Mouse (Mus musculus): ENCODE measurements at regions not wholly inside any gene's neighbourhood (a gene's known extent, or its start where the extent isn't known, plus 50 kb on each side); places are given as distances from the start of the nearest gene placed in this dataset.
"Not testable (repeated sequence)": the region's sequence is repeated elsewhere in the genome, so short reads cannot be mapped to it uniquely, and the experiment has no call there.

DNA sequence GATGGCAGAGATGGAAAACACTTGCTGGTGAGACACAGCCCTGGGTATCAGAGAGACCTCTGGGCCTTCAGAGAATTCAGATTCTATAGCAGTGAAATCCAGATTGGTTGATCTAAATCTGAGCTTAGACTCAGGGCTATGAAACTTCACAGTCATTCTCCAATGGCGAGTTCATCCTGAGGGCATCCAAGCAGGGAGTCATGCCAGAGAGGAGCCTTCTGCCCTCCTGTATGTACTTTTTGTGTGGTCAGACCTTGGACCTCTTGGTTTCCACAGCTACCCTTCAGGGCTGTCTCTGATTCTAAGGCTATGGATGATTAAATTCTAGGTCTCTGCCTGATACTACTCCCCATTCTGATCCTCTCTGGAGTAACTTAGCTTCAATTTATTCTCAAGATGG, 122.0 kb upstream of the Mettl15 start:
- DNase-seq, result no peak

DNA sequence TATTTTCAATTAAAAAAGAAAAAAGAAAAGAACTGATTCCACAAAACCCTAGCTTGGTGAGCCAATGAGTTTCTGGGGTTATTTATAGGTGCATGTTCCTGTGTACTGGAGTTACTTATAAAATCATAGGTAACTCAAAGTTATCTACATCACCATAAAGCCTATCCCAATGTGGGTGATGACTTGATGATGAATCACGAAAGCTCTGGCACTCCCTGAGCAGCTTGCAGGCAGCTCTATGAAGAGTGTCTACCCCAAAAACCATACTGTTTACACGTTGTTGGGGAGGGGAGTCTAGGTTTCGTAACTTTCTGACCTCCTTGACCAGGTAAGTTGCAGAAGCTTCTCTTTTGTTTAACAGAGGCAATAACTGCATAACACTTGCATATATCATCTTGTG, 123.7 kb upstream of the Mettl15 start:
- no peak for DNase-seq

GRCm38 (mm10) chr2:109406591-109407079, 126.1 kb upstream of the Mettl15 start:
- DNase-seq, result no peak

DNA sequence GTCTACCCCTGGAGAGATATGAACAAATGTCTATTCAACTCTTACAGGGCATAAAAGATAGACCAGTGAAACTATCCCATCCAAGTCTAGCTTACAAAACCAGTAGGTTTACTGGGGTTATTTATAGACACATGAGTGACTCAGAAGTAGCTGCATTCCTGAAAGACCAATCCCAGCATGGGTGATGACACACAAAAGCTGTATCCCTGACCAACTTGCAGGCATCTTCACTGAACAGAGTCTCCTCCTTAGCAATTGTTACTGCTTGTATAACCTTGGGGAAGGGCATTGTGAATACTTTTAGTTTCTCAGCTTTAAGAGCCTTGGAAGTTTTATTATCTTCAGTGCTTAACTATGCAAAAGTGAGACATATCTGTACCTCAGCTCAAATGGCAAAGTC, 139.6 kb upstream of the Mettl15 start:
- DNase-seq, result no peak

DNA sequence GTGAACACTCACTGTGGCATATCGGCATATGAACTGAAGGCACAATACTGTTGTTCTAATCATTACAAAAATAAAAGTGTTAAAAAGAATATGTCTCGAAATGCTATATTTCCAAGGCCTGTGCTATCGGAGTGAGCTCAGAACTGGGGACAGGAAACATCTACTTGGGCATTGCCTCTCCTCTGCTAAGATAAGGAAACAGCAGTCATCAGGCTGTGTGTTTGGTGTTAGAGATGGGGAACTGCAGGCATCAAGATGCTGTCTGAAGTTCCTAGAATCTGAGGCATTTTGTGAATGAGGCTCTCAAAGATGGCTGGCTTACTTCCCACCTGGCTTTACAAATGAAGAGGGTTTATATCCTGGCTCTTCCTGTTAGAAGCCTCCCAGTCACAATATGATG, 150.6 kb upstream of the Mettl15 start:
- DNase-seq, result no peak

DNA sequence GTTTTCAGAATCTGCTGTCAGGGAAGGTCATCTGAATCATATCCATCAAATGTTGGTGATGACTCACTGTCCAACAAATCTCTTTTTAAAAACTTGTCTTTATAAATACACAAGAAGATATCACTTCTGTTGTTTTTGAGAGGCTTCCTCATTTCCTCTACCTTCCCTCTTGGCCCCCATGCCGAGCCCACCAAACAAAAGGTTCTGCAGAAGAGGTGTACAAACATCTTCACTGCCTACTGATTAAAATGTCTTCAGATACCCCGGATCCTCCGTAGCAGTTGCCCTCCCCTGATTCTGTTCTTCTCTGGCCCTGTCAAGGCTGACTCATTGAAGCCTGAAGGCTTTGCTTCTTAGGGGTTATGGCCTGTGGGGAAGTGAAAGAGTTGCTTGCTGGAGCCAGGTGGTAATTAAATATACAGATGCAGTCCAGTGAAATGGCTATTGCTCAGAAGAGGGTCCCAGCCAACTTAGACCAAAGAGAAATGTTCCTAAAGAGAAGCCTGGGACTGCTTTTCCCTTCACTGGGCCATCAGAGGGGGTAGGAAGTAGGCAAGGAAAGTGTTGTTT, 162.1 kb upstream of the Mettl15 start:
- no peak for DNase-seq

DNA sequence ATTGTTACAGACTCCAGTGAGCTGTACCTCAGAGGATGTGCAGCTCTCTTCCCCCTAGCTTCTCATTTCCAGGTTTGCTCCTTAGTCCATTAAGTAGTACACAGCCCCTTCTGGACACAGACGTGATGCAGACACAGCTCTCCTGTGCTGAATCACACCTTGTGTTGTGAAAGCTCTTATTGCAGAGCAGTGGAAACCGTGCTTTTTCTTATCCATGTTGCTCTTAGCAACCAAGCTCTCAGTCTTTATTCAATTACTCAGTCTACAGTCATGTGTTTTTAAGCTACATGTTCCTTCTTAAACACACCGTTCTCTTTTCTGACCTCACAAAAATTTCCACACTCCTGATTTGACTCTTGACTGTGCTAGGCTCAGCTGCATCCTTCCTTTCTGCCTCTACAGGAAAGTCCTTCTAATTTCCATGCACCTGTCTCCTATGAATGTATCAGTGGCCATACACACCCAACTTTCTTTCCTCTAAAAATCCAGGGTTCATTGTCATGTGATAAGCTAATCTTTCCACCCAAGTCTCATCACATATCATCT, 163.0 kb upstream of the Mettl15 start:
- no peak for DNase-seq

DNA sequence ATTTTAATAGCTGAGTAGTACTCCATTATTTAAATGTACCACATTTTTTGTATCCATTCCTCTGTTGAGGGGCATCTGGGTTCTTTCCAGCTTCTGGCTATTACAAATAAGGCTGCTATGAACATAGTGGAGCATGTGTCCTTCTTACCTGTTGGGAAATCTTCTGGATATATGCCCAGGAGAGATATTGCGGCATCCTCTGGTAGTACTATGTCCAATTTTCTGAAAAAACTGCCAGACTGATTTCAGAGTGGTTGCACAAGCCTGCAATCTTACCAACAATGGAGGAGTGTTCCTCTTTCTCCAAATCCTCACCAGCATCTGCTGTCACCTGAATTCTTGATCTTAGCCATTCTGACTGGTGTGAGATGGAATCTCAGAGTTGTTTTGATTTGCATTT, 181.7 kb upstream of the Mettl15 start:
- DNase-seq, result not testable (repeated sequence)

DNA sequence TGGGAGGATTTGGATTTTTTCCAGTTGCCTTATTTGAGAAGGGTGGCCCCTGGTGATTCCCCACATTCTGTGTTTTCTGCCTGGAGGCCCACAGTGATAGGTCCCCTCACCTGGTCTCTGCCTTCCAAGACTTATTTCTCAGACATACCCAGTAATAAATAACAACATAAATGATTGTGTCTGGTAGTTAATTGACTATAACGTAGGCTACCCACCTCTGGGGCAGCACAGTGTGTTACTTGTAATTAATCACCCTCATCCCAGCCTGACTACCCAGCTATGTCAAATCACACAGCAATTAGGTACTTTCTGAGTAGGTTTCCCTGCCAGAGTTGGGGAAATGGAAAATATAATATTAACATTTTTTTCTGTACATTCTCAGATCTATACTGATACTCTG, 190.2 kb upstream of the Bdnf start:
- no peak for DNase-seq

- no peak for DNase-seq
These were observed 186.9 kb upstream of the Bdnf start for GRCm38 (mm10) chr2:109487591-109487990.

DNA sequence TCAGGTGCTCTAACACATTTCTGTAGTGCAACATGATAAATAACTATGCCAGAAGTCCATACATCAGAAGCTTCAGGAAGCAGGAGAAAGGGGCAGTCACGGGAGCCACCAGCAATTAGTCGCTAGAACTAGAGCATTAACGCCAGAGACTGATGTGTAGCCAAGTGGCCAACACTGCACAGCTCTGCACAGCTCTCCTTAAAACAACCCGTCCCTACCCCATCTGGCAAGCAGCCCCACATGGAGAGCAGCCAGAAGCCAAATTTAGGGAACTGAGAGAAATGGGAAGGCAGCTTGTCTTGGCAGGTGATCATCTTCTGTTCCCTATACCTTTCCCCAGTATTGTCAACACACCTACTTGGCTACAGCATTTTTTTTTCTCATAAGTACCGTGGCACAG, 172.3 kb upstream of the Bdnf start:
- peak; percentile 13 for DNase-seq

- no peak for DNase-seq
These were observed 169.6 kb upstream of the Bdnf start for GRCm38 (mm10) chr2:109504906-109505305.

- DNase-seq, result no peak
These were observed 164.2 kb upstream of the Bdnf start for GRCm38 (mm10) chr2:109510070-109510979.

DNA sequence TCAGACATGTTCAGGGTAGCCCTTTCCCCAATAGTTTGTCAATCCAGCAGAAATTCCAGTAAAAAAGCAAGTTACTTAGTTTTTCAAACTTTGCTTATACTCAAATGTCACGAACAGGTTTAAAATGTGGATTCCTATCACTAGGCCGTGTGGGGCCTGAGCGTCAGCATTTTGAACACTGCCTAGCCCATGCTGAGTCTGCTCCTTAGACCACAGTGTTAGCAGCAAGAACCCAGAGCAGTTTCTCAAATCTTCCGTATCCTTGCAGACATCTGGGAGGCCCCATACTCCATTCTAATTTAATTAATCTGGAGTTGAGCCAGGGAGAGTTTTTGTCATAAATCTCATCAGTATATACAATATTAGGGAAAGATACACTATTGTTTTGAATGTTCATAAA, 163.4 kb upstream of the Bdnf start:
- no peak for DNase-seq

DNA sequence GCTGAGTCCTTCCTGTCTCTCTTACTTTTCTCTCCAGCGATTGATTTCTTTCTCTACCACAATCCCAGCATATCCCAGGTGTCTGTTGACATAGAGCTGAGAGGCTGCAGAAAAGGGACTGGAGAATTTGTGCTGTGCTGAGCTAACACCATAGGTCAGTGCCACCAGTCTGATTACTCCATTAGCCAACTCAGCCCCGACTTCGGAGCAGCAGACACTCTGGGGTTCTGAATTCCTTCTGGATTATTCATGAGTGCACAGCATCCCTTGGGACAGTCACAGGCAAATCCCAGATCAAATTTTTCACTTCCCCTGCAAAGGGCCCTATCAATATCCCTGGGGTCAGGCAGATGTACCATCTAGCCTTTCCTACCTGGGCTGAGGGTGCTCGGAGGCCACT, 155.2 kb upstream of the Bdnf start:
- no peak for DNase-seq

DNA sequence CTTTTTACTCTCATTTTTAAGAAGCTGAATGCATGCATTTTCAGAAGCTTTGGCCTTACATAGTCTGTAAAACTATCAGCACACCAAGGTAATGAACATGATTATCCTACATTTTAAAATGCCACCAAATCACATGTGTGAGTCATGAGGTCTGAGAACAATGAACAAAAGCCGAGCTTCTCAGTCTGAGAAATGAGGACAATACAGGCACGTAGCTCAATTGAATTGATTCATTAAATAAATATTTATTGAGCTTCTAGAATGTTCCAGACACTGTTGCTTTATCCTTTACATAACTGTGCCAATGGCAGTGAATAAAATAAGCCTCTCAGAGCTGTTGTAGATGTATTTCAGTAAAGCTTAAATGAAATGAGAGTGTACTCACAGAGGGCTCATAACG, 154.0 kb upstream of the Bdnf start:
- no peak for DNase-seq

DNA sequence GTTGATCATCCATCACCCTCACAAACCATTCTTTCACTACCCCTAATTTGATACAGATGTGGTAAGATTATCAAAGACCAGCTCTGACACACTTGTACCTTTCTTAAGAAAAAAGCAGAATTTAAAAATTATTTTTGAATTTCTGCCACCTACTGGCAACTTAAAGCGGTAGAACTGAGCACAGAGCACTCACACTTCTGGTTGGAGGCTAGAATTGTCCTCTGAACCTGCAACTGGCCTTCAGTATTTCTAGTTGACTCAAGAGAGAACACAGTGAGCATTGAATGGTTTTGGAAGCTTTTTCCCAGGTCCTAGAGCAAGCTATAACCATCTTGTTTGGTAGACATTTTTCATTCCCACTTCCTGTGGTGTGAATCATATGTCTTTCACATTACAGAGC, 135.0 kb upstream of the Bdnf start:
- DNase-seq, result no peak

DNA sequence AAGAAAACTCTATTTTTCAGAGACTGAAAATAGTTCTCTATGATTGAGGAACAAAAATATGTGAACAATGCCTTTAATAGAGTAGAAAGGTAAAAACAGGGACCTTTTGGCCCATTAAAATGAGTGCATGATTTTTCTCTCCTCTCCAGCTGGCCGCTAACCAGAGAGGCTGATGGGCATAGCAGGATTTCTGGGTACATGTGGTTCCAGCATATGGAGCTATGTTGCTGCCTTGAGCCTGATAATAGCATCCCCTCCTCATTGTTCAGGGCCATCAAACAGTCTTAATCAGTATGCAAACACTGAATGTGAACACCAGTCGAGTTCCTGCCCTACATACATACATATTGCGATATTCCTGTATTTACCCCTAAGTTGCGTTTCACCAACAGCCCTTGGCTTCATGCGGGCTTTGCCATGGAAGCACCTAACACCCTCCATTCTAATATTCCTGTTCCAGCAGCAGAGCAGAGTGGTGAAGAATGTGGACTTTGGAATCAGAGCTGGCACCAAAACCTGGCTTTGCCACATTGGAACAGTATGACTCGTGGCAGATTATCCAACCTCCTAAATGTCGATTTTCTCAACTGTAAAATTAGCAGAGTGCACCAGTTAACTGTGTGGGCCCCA, 127.9 kb upstream of the Bdnf start:
- DNase-seq, result no peak

DNA sequence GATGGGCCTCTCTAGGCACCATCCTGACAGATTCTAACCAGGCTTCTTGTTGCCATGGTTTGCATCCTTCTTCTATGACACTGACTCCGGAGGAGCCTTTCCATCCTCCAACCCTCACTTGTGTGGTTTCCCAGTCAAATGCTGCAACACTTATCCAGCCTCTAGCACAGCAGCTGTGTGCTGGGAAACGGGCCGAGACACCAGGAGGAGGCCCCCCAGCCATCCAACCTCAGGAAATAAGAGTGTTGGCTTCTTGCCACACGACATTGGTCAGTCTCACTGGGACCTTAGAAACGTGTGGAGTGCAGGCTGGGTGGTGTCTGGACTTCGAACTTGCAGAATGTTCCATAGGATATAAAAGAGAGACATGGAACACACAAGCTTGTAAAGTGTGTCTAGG, 119.9 kb upstream of the Bdnf start:
- DNase-seq, result no peak

- DNase-seq, result peak; percentile 17
These were observed 115.1 kb upstream of the Bdnf start for GRCm38 (mm10) chr2:109559088-109560030.

DNA sequence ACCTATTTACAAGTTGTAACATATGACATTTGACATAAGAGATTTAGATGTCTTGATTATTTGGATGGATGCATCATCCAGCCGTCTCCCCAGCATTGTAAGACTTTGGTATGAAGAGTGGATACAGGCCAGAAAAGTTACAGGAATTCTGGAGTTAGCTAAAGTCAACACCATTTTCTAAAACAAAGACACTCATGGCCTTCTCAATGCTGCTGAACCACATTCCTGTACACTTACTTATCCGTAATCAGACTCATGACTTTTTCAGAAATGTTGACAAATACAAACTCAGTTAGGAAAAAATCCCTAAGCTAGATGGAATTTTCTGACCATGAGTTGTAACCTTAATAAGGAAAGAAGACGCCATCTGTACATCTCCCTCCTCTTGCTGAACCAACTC, 111.5 kb upstream of the Bdnf start:
- no peak for DNase-seq

- DNase-seq, result no peak
These were observed 97.6 kb upstream of the Bdnf start for GRCm38 (mm10) chr2:109576946-109577345.
